Mouse (Mus musculus) left cerebral cortex, adult 18-20 months (tissue): Measurements from ENCODE around the gene Hoxa5. TPM values are rescaled to one million over a fixed set of nuclear protein-coding genes. Genes with fewer than 3 reads are reported as not detected.

Source experiments
- DNase-seq, 2 experiments: peaks; one replicate each; pipeline ENCODE4 v3.0.0; 2021 to 2022; ENCODE audit warnings: low spot score in 2 of 2, mixed read lengths in 1 of 2
- long read RNA-seq, 2 experiments: library from polyadenylated mRNA; stranded (forward); transcript quantifications; one replicate each; pipeline ENCODE4 v2.0.0; 2021
- total RNA-seq, 2 experiments: library from RNA; stranded (reverse); gene quantifications; 2 replicates each; pipeline ENCODE4 v1.2.3; 2021

Gene Hoxa5
- not detected for total RNA-seq
- long read RNA-seq, experiment 1 = 0 reads
- long read RNA-seq, experiment 2 = 0 reads

- DNase-seq = no peak
Observed at GRCm38 (mm10) chr6:52204050-52204752, at the start of gene Hoxa5. Hoxa5 (minus strand) TSS chr6:52204587.

- DNase-seq = no peak
Observed at GRCm38 (mm10) chr6:52253511-52254500, 49.4 kb upstream of the Hoxa5 start.

GRCm38 (mm10) chr6:52252775-52253376, 48.5 kb upstream of the Hoxa5 start:
- DNase-seq = no peak

- DNase-seq = no peak
Observed at GRCm38 (mm10) chr6:52252016-52252774, 47.8 kb upstream of the Hoxa5 start.

- no peak for DNase-seq
Observed at GRCm38 (mm10) chr6:52251177-52251879, 46.9 kb upstream of the Hoxa5 start.

GRCm38 (mm10) chr6:52249826-52250225, 45.4 kb upstream of the Hoxa5 start:
- no peak for DNase-seq

GRCm38 (mm10) chr6:52249415-52249738, 45.0 kb upstream of the Hoxa5 start:
- DNase-seq = no peak

GRCm38 (mm10) chr6:52248638-52249414, 44.4 kb upstream of the Hoxa5 start:
- no peak for DNase-seq

- DNase-seq = no peak
Observed at GRCm38 (mm10) chr6:52247766-52248637, 43.6 kb upstream of the Hoxa5 start.

- no peak for DNase-seq
Observed at GRCm38 (mm10) chr6:52246916-52247315, 42.5 kb upstream of the Hoxa5 start.

- DNase-seq = no peak
Observed at GRCm38 (mm10) chr6:52246403-52246803, 42.0 kb upstream of the Hoxa5 start.

- no peak for DNase-seq
Observed at GRCm38 (mm10) chr6:52245757-52246142, 41.4 kb upstream of the Hoxa5 start, which contains the start of gene Hoxa11. Hoxa11 (minus strand) TSS chr6:52245810.

- no peak for DNase-seq
Observed at GRCm38 (mm10) chr6:52245040-52245756, 40.8 kb upstream of the Hoxa5 start.

- DNase-seq = no peak
Observed at GRCm38 (mm10) chr6:52244471-52245039, 40.2 kb upstream of the Hoxa5 start.

- DNase-seq = no peak
Observed at GRCm38 (mm10) chr6:52243681-52244121, 39.3 kb upstream of the Hoxa5 start.

GRCm38 (mm10) chr6:52242801-52243332, 38.5 kb upstream of the Hoxa5 start:
- DNase-seq = no peak

- DNase-seq = no peak
Observed at GRCm38 (mm10) chr6:52241001-52241621, 36.7 kb upstream of the Hoxa5 start.
